Mouse (Mus musculus) liver, embryonic 12.5 days (tissue): ENCODE results near the gene Nfia. TPM values are rescaled to one million over a fixed set of nuclear protein-coding genes. Genes with fewer than 3 reads are reported as not detected.
A peak's percentile ranks its signal among the peaks of the same experiment; 100 is the strongest.

Source experiments
- ATAC-seq: fragments of 200-750 bp; cut with Nextera tagmentation; 2 replicates; pipeline ENCODE4 v1.8.0; 2017; ENCODE audit warnings: moderate number of reproducible peaks, mild to moderate bottlenecking, moderate library complexity
- H3K27ac ChIP-seq: fragments of 300-500 bp; sonication (generic); 2 replicates; pipeline ENCODE4 v1.5.1; 2016; ENCODE audit warnings: mild to moderate bottlenecking
- H3K27me3 ChIP-seq: fragments of 300-500 bp; sonication (generic); replicated peaks from 2 replicates; pipeline ENCODE4 v1.6.1; 2016; ENCODE audit warnings: mild to moderate bottlenecking, moderate library complexity
- H3K36me3 ChIP-seq: fragments of 300-500 bp; sonication (generic); 2 replicates; pipeline ENCODE4 v1.6.1; 2016; ENCODE audit warnings: mild to moderate bottlenecking, moderate library complexity
- H3K4me1 ChIP-seq: fragments of 300-500 bp; sonication (generic); 2 replicates; pipeline ENCODE4 v1.6.1; 2016
- H3K4me2 ChIP-seq: fragments of 300-500 bp; sonication (generic); 2 replicates; pipeline ENCODE4 v1.6.1; 2016; ENCODE audit warnings: mild to moderate bottlenecking, moderate library complexity
- H3K4me3 ChIP-seq: fragments of 300-500 bp; sonication (generic); 2 replicates; pipeline ENCODE4 v1.5.1; 2016; ENCODE audit warnings: mild to moderate bottlenecking, moderate library complexity
- H3K9ac ChIP-seq: fragments of 300-500 bp; sonication (generic); 2 replicates; pipeline ENCODE4 v1.6.1; 2016; ENCODE audit warnings: mild to moderate bottlenecking, moderate library complexity
- H3K9me3 ChIP-seq: fragments of 300-500 bp; sonication (generic); replicated peaks from 2 replicates; pipeline ENCODE4 v1.6.1; 2016; ENCODE audit warnings: mild to moderate bottlenecking, moderate library complexity
- WGBS: fragments of 180-500 bp; shearing (Covaris S2); methylation state at CpG from one replicate; pipeline ENCODE4 v1.1.7; 2016; ENCODE audit not compliant: insufficient replicate concordance; 5-methylcytosine and 5-hydroxymethylcytosine counted together
- polyA plus RNA-seq: library from polyadenylated mRNA; unstranded; fragments of >200 nt; fragmentation: Nextera tagmentation; extraction: Ambion mirVana; gene quantifications from 2 replicates; pipeline ENCODE4 v1.2.1, GENCODE M21; 2016

The Nfia gene
- polyA plus RNA-seq, 1 experiment from 2014 or later: 3.8 TPM

GRCm38 (mm10) chr4:98101153-98102096 is 328.9 kb downstream of the Nfia start:
- H3K9ac ChIP-seq: no peak overlapping the region
- no peak for ATAC-seq
- H3K36me3 ChIP-seq: no peaks in the 10 kb centered on the region
- no peak overlapping the region for H3K27ac ChIP-seq
- H3K4me3 ChIP-seq: no peak overlapping the region
- no peak overlapping the region for H3K4me2 ChIP-seq
- 37% methylated on average over 10 of the region's 10 CpGs for WGBS
- peaks cover 7% of the 10 kb centered on the region; the same call in 1 of the 2 replicates for H3K27me3 ChIP-seq
- H3K9me3 ChIP-seq: no peaks in the 10 kb centered on the region
- H3K4me1 ChIP-seq: peaks cover 18% of the 10 kb centered on the region

- Histone ChIP-seq H3K4me1 (peaks cover 23% of the 10 kb centered on the region), H3K27me3 (peaks cover 20% of the 10 kb centered on the region; the same call in 1 of the 2 replicates), H3K9ac (no peak overlapping the region), H3K4me3 (no peak overlapping the region), H3K36me3 (no peaks in the 10 kb centered on the region), H3K9me3 (no peaks in the 10 kb centered on the region), H3K27ac (no peak overlapping the region), H3K4me2 (no peak overlapping the region)
- ATAC-seq: no peak
- 72% methylated on average over 24 of the region's 24 CpGs for WGBS
These were observed 330.2 kb downstream of the Nfia start for GRCm38 (mm10) chr4:98102625-98103336.

GRCm38 (mm10) chr4:98103337-98103666 is 330.8 kb downstream of the Nfia start:
- peaks cover 23% of the 10 kb centered on the region; the same call in 1 of the 2 replicates for H3K27me3 ChIP-seq
- no peak overlapping the region for H3K4me3 ChIP-seq
- no peak overlapping the region for H3K27ac ChIP-seq
- 83% methylated on average over 2 of the region's 2 CpGs for WGBS
- no peaks in the 10 kb centered on the region for H3K9me3 ChIP-seq
- H3K4me2 ChIP-seq: no peak overlapping the region
- no peaks in the 10 kb centered on the region for H3K36me3 ChIP-seq
- no peak for ATAC-seq
- no peak overlapping the region for H3K9ac ChIP-seq
- peaks cover 23% of the 10 kb centered on the region for H3K4me1 ChIP-seq

DNA sequence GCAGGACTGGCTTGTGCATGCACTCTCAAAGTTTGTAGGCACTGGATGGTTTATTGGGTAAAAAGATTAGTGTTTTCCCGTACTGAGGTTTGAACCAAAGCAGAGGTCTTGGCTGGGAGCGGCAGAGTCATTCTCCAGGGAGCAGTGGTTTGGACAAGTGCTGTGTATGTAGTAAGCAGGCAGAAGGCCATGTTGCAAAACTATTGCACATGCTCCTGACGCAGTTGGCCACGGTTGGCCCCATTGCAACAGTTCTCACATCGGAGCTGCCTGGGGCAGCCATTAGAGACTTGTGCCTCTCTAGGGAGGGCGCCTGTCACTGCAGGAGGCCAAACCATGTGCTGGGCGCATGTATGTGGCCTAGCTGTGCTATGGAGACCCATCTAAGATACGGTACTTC is 331.6 kb downstream of the Nfia start:
- H3K4me1 ChIP-seq: peaks cover 15% of the 10 kb centered on the region
- no peak overlapping the region for H3K27ac ChIP-seq
- H3K36me3 ChIP-seq: no peaks in the 10 kb centered on the region
- no peak overlapping the region for H3K9ac ChIP-seq
- H3K27me3 ChIP-seq: peaks cover 24% of the 10 kb centered on the region; the same call in 1 of the 2 replicates
- peak; percentile 37; the same call in 1 of the 2 replicates for ATAC-seq
- no peaks in the 10 kb centered on the region for H3K9me3 ChIP-seq
- 71% methylated on average over 8 of the region's 8 CpGs for WGBS
- H3K4me2 ChIP-seq: no peak overlapping the region
- no peak overlapping the region for H3K4me3 ChIP-seq

DNA sequence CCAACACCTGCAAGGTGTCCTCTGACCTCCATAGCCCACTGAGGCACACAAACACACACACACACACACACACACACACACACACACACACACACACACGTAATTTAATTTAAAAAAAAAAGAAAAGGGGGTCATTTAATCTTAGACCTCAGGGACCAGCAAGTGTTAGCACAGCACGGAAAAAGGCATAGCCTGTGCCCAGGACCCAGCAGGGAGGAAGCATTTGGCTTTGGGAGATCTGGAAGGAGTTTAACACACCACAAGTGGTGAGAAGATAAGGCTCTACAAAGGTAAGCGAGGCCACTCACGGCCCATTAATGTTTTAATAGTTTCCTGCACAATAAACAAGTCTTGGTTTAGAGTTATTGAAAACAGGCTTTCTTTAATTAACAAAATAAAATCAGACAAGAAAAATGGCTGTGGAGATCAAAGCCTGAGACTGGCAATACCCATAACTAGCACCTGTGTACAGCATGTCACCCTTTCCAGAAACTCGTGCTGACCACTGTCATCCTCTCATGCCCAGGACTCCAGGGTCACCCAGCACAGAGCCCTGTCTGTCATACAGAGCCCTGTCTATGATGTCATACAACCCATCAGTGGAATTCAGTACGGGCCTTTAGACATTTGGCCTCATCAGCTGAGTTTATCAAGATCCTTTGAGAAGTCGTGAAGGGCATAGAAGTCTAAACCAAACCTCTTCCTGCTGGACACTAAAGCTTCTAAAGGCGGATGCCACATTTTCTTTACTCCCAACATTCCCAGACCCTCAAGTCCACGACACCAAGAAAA is 332.6 kb downstream of the Nfia start:
- H3K9ac ChIP-seq: no peak overlapping the region
- H3K4me1 ChIP-seq: peaks cover 15% of the 10 kb centered on the region
- peaks cover 28% of the 10 kb centered on the region; the same call in 1 of the 2 replicates for H3K27me3 ChIP-seq
- 42% methylated on average over 8 of the region's 9 CpGs for WGBS
- no peaks in the 10 kb centered on the region for H3K36me3 ChIP-seq
- no peak for ATAC-seq
- H3K27ac ChIP-seq: no peak overlapping the region
- H3K4me2 ChIP-seq: no peak overlapping the region
- no peak overlapping the region for H3K4me3 ChIP-seq
- H3K9me3 ChIP-seq: no peaks in the 10 kb centered on the region

DNA sequence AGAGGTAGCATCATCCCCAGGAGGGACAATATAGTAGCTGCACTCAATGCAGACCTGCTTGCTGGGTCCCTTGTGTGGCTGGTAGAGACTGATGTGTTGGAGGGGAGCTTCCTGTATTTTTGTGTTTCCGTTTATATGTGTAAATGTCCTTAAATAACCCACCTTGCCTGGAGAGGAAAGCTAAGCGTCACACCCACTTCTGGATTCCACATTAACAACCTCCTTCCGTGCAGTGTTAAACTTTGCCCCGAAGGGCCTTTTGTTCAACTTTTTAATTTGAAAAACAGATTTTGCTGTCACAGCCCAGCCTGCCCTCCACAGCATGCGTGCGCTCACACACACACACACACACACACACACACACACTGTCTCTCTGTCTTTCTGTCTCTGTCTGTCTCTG is 333.4 kb downstream of the Nfia start:
- Histone ChIP-seq H3K9me3 (no peaks in the 10 kb centered on the region), H3K4me3 (no peak overlapping the region), H3K36me3 (no peaks in the 10 kb centered on the region), H3K27ac (no peak overlapping the region), H3K27me3 (peaks cover 28% of the 10 kb centered on the region; the same call in 1 of the 2 replicates), H3K4me2 (no peak overlapping the region), H3K4me1 (peaks cover 15% of the 10 kb centered on the region), H3K9ac (no peak overlapping the region)
- ATAC-seq: no peak
- 61% methylated on average over 6 of the region's 6 CpGs for WGBS

DNA sequence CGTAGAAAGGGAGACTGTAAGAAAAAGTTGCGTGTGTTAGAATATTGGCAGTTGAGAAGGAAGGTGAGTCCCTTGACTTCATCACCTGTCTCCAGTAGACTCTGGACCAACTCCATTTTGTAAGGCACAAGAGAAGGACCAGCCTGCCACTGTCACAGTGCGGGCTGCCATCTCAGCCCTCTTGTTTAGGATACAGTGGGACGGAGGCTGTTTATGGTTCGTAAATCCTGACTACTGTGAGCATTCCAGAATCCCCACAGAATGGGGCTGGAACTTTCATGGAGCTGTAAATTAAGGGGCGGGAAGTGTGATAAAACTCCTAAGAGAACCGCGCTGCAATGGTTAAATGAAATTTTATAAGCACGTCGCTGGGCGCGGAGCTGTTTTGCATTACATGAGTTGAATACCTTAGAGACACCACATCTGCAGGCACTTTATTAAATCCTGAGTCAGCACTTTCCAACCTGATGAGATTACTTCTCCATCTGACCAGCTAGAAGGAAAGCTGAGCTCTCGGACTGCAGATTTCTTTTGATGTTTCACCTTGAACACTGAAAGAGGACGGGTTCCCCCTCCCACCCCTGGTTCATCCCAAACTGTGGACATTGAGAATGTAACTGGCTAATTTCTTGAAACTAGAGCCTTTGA is 334.0 kb downstream of the Nfia start:
- no peak overlapping the region for H3K4me2 ChIP-seq
- H3K4me3 ChIP-seq: no peak overlapping the region
- ATAC-seq: no peak
- no peak overlapping the region for H3K9ac ChIP-seq
- H3K27me3 ChIP-seq: peaks cover 28% of the 10 kb centered on the region; the same call in 1 of the 2 replicates
- no peaks in the 10 kb centered on the region for H3K36me3 ChIP-seq
- peaks cover 15% of the 10 kb centered on the region for H3K4me1 ChIP-seq
- H3K27ac ChIP-seq: no peak overlapping the region
- H3K9me3 ChIP-seq: no peaks in the 10 kb centered on the region
- WGBS: 34% methylated on average over 14 of the region's 14 CpGs

DNA sequence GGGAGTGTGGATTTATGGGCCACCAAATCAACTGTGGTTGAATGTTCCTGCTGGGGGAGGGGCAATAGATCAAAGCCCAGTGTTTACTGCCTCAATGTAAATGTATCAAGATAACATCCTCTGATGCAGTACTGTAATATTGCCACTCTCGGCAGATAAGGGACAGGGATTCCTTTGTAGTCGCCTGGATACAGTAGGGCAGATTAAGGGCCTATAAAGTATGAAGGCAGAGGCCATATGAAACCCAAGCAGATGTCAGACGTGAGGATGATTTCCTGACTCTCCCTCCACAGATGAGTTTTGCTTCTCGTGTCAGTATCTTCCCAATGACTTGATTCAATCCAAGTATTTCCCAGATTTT is 334.5 kb downstream of the Nfia start:
- no peak for ATAC-seq
- H3K4me3 ChIP-seq: no peak overlapping the region
- peaks cover 28% of the 10 kb centered on the region; the same call in 1 of the 2 replicates for H3K27me3 ChIP-seq
- H3K9me3 ChIP-seq: no peaks in the 10 kb centered on the region
- H3K4me1 ChIP-seq: peaks cover 15% of the 10 kb centered on the region
- no peak overlapping the region for H3K27ac ChIP-seq
- no peak overlapping the region for H3K4me2 ChIP-seq
- no peak overlapping the region for H3K9ac ChIP-seq
- 23% methylated on average over 4 of the region's 4 CpGs for WGBS
- no peaks in the 10 kb centered on the region for H3K36me3 ChIP-seq

- Histone ChIP-seq H3K4me3 (no peak overlapping the region), H3K36me3 (no peaks in the 10 kb centered on the region), H3K4me2 (no peak overlapping the region), H3K9me3 (no peaks in the 10 kb centered on the region), H3K27ac (no peak overlapping the region), H3K27me3 (peaks cover 28% of the 10 kb centered on the region; the same call in 1 of the 2 replicates), H3K9ac (no peak overlapping the region), H3K4me1 (peaks cover 15% of the 10 kb centered on the region)
- WGBS: 37% methylated on average over 9 of the region's 9 CpGs
- ATAC-seq: no peak
These were observed 335.6 kb downstream of the Nfia start for GRCm38 (mm10) chr4:98107936-98108675.

- Histone ChIP-seq H3K36me3 (no peaks in the 10 kb centered on the region), H3K4me1 (peaks cover 15% of the 10 kb centered on the region), H3K27ac (no peak overlapping the region), H3K9me3 (no peaks in the 10 kb centered on the region), H3K4me3 (no peak overlapping the region), H3K9ac (no peak overlapping the region), H3K27me3 (peaks cover 28% of the 10 kb centered on the region; the same call in 1 of the 2 replicates), H3K4me2 (no peak overlapping the region)
- 37% methylated on average over 4 of the region's 4 CpGs for WGBS
- ATAC-seq: no peak
These were observed 336.1 kb downstream of the Nfia start for GRCm38 (mm10) chr4:98108676-98109016.

GRCm38 (mm10) chr4:98109064-98109463 is 336.5 kb downstream of the Nfia start:
- H3K9me3 ChIP-seq: no peaks in the 10 kb centered on the region
- peaks cover 28% of the 10 kb centered on the region; the same call in 1 of the 2 replicates for H3K27me3 ChIP-seq
- H3K4me1 ChIP-seq: peaks cover 15% of the 10 kb centered on the region
- no peak overlapping the region for H3K27ac ChIP-seq
- no peak overlapping the region for H3K4me3 ChIP-seq
- 29% methylated on average over 7 of the region's 7 CpGs for WGBS
- H3K9ac ChIP-seq: no peak overlapping the region
- no peak overlapping the region for H3K4me2 ChIP-seq
- no peaks in the 10 kb centered on the region for H3K36me3 ChIP-seq
- ATAC-seq: no peak
